Mouse (Mus musculus) heart, postnatal 0 days (tissue): ENCODE measurements at regions not wholly inside any gene's neighbourhood (a gene's known extent, or its start where the extent isn't known, plus 50 kb on each side); places are given as distances from the start of the nearest gene placed in this dataset.

Experiments
- ATAC-seq: fragments of 200-750 bp; cut with Nextera tagmentation; 2 replicates; pipeline ENCODE4 v1.8.0; 2017; ENCODE audit warnings: low read depth, moderate number of reproducible peaks, moderate library complexity; ENCODE audit not compliant: insufficient read depth
- DNase-seq: peaks from one replicate; pipeline ENCODE4 v3.0.0-alpha.2; 2016; ENCODE audit warnings: low spot score
- H3K27ac ChIP-seq: fragments of 300-500 bp; sonication (generic); 2 replicates; pipeline ENCODE4 v1.5.1; 2014; ENCODE audit warnings: low read depth, mild to moderate bottlenecking
- H3K27me3 ChIP-seq: fragments of 300-500 bp; sonication (generic); 2 replicates; pipeline ENCODE4 v1.6.1; 2014; ENCODE audit warnings: low read length, mixed read lengths; ENCODE audit not compliant: control insufficient read depth, insufficient read depth
- H3K36me3 ChIP-seq: fragments of 300-500 bp; sonication (generic); replicated peaks from 2 replicates; pipeline ENCODE4 v1.6.1; 2014; ENCODE audit warnings: low read length, mixed read lengths; ENCODE audit not compliant: control insufficient read depth, insufficient read depth
- H3K4me1 ChIP-seq: fragments of 300-500 bp; sonication (generic); 2 replicates; pipeline ENCODE4 v1.6.1; 2014; ENCODE audit warnings: antibody characterized with exemption; ENCODE audit not compliant: control insufficient read depth, insufficient read depth
- H3K4me2 ChIP-seq: fragments of 300-500 bp; sonication (generic); 2 replicates; pipeline ENCODE4 v1.6.1; 2014; ENCODE audit warnings: low read depth, mild to moderate bottlenecking, low read length, moderate library complexity
- H3K4me3 ChIP-seq: fragments of 300-500 bp; sonication (generic); 2 replicates; pipeline ENCODE4 v1.5.1; 2014; ENCODE audit warnings: low read depth, low read length
- H3K9ac ChIP-seq: fragments of 300-500 bp; sonication (generic); replicated peaks from 2 replicates; pipeline ENCODE4 v1.6.1; 2014; ENCODE audit warnings: low read depth, low read length, mixed read lengths
- H3K9me3 ChIP-seq: fragments of 300-500 bp; sonication (generic); replicated peaks from 2 replicates; pipeline ENCODE4 v1.6.1; 2016; ENCODE audit warnings: low read length; ENCODE audit not compliant: control insufficient read depth
- CTCF ChIP-seq: IDR thresholded peaks from 2 replicates; pipeline ENCODE4 v1.5.1; 2016; ENCODE audit warnings: antibody characterized with exemption, control low read depth, low read depth
- EP300 ChIP-seq: IDR thresholded peaks from 2 replicates; pipeline ENCODE4 v1.6.1; 2016; ENCODE audit warnings: antibody characterized with exemption, low read depth
- WGBS: fragments of 180-500 bp; shearing (Covaris S2); extraction: QIAGEN DNeasy Blood & Tissue Kit; methylation state at CpG from one replicate; pipeline ENCODE4 v1.1.7; 2014; 5-methylcytosine and 5-hydroxymethylcytosine counted together

GRCm38 (mm10) chr12:107093326-107093725 is 395.1 kb upstream of the 3110018I06Rik start:
- Histone ChIP-seq H3K9me3 (no peaks in the 10 kb centered on the region), H3K27ac (no peak overlapping the region), H3K36me3 (no peaks in the 10 kb centered on the region), H3K4me2 (no peak overlapping the region), H3K4me3 (no peak overlapping the region), H3K9ac (no peak overlapping the region), H3K4me1 (no peaks in the 10 kb centered on the region), H3K27me3 (no peaks in the 10 kb centered on the region)
- WGBS, result 74% methylated on average over 13 of the region's 13 CpGs
- no peak for DNase-seq
- TF ChIP-seq EP300 (no peak), CTCF (no peak)
- no peak for ATAC-seq

GRCm38 (mm10) chr12:107095409-107095808 is 393.0 kb upstream of the 3110018I06Rik start:
- TF ChIP-seq CTCF (no peak), EP300 (no peak)
- ATAC-seq (no peak), DNase-seq (no peak)
- no peaks in the 10 kb centered on the region for H3K9me3 ChIP-seq
- H3K36me3 ChIP-seq, result no peaks in the 10 kb centered on the region
- H3K4me3 ChIP-seq, result no peak overlapping the region
- no peak overlapping the region for H3K9ac ChIP-seq
- WGBS, result 76% methylated on average over 6 of the region's 6 CpGs
- no peak overlapping the region for H3K4me2 ChIP-seq
- H3K27ac ChIP-seq, result no peak overlapping the region
- H3K27me3 ChIP-seq, result no peaks in the 10 kb centered on the region
- no peaks in the 10 kb centered on the region for H3K4me1 ChIP-seq

DNA sequence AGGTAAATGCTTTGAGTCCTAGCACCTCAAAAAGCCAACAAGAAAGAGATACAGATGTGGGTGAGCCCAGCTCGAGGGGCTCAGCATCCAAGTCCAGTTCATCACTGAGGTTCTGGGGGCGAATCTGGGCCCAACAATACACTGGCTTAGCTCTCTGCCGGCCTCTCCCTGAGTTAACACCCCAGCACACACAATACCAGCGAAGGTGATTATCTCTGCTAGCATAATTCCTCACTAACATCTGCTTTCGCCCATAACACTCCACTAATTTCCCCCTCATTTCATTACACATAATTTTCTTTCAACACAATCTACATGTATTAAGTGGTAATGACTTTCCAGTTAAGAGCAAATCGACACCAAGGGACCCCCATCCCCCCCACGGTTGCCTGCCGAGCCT is 383.9 kb upstream of the 3110018I06Rik start:
- no peak overlapping the region for H3K4me3 ChIP-seq
- ATAC-seq (no peak), DNase-seq (no peak)
- no peaks in the 10 kb centered on the region for H3K9me3 ChIP-seq
- H3K27me3 ChIP-seq, result no peaks in the 10 kb centered on the region
- TF ChIP-seq CTCF (no peak), EP300 (no peak)
- WGBS, result 34% methylated on average over 8 of the region's 8 CpGs
- no peaks in the 10 kb centered on the region for H3K4me1 ChIP-seq
- H3K27ac ChIP-seq, result no peak overlapping the region
- no peak overlapping the region for H3K9ac ChIP-seq
- no peaks in the 10 kb centered on the region for H3K36me3 ChIP-seq
- H3K4me2 ChIP-seq, result no peak overlapping the region

DNA sequence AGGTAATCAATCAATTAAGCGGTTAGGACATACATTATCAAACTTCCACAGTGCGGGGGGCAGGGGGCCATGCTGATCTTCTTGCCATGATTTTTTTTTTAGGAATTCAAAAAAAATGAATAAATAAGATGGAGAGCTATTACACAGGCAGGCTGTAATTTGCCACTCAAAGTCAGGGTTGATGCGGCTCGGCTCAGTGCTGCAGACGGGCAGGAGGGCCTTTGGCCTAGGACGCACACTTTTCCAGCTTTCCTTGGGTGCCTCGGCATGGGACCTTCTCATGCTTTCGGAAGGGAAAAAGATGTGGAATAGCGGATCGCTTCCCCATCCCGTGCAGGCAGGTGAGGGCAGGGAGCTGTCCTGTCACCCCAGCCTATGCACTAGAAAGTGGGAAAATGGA is 383.4 kb upstream of the 3110018I06Rik start:
- Histone ChIP-seq H3K9me3 (no peaks in the 10 kb centered on the region), H3K4me1 (no peaks in the 10 kb centered on the region), H3K27me3 (no peaks in the 10 kb centered on the region), H3K36me3 (no peaks in the 10 kb centered on the region), H3K27ac (no peak overlapping the region), H3K9ac (no peak overlapping the region), H3K4me2 (no peak overlapping the region), H3K4me3 (no peak overlapping the region)
- DNase-seq (no peak), ATAC-seq (no peak)
- no peak for TF ChIP-seq CTCF
- TF ChIP-seq EP300, result no peak
- WGBS, result 55% methylated on average over 11 of the region's 11 CpGs

GRCm38 (mm10) chr12:107111908-107112770 is 376.3 kb upstream of the 3110018I06Rik start:
- H3K4me3 ChIP-seq, result no peak overlapping the region
- no peaks in the 10 kb centered on the region for H3K36me3 ChIP-seq
- no peak overlapping the region for H3K27ac ChIP-seq
- 57% methylated on average over 18 of the region's 18 CpGs for WGBS
- ATAC-seq (no peak), DNase-seq (no peak)
- TF ChIP-seq CTCF (no peak), EP300 (no peak)
- no peaks in the 10 kb centered on the region for H3K27me3 ChIP-seq
- no peaks in the 10 kb centered on the region for H3K4me1 ChIP-seq
- H3K4me2 ChIP-seq, result no peak overlapping the region
- no peaks in the 10 kb centered on the region for H3K9me3 ChIP-seq
- H3K9ac ChIP-seq, result no peak overlapping the region

GRCm38 (mm10) chr12:107118364-107118763 is 370.1 kb upstream of the 3110018I06Rik start:
- no peak overlapping the region for H3K4me3 ChIP-seq
- H3K36me3 ChIP-seq, result no peaks in the 10 kb centered on the region
- ATAC-seq (no peak), DNase-seq (no peak)
- H3K9me3 ChIP-seq, result no peaks in the 10 kb centered on the region
- WGBS, result 71% methylated on average over 3 of the region's 3 CpGs
- TF ChIP-seq EP300, result no peak
- no peaks in the 10 kb centered on the region for H3K27me3 ChIP-seq
- no peak overlapping the region for H3K27ac ChIP-seq
- H3K4me2 ChIP-seq, result no peak overlapping the region
- no peaks in the 10 kb centered on the region for H3K4me1 ChIP-seq
- no peak overlapping the region for H3K9ac ChIP-seq
